Mouse (Mus musculus) forebrain, postnatal 0 days (tissue): Measurements from ENCODE around the gene Akap8l. TPM values are rescaled to one million over a fixed set of nuclear protein-coding genes. Genes with fewer than 3 reads are reported as not detected.

Experiments used
- ATAC-seq: fragments of 200-750 bp; cut with Nextera tagmentation; 2 replicates; pipeline ENCODE4 v1.8.0; 2017; ENCODE audit warnings: mild to moderate bottlenecking, moderate library complexity
- DNase-seq: peaks from one replicate; pipeline ENCODE4 v3.0.0-alpha.2; 2015
- H3K27ac ChIP-seq: fragments of 300-500 bp; sonication (generic); 2 replicates; pipeline ENCODE4 v1.5.1; 2014; ENCODE audit warnings: low read depth, mild to moderate bottlenecking, antibody characterized with exemption, low read length, moderate library complexity, mixed read lengths
- H3K27me3 ChIP-seq: fragments of 300-500 bp; sonication (generic); 2 replicates; pipeline ENCODE4 v1.6.1; 2014; ENCODE audit warnings: mild to moderate bottlenecking, low read length, mixed read lengths; ENCODE audit not compliant: insufficient read depth
- H3K36me3 ChIP-seq: fragments of 300-500 bp; sonication (generic); 2 replicates; pipeline ENCODE4 v1.6.1; 2014; ENCODE audit warnings: mild to moderate bottlenecking, moderate library complexity; ENCODE audit not compliant: insufficient read depth
- H3K4me1 ChIP-seq: fragments of 300-500 bp; sonication (generic); 2 replicates; pipeline ENCODE4 v1.6.1; 2014; ENCODE audit warnings: antibody characterized with exemption; ENCODE audit not compliant: insufficient read depth
- H3K4me2 ChIP-seq: fragments of 300-500 bp; sonication (generic); 2 replicates; pipeline ENCODE4 v1.6.1; 2014; ENCODE audit warnings: low read depth, mild to moderate bottlenecking, moderate library complexity
- H3K4me3 ChIP-seq: fragments of 300-500 bp; sonication (generic); 2 replicates; pipeline ENCODE4 v1.5.1; 2014; ENCODE audit warnings: low read depth, low read length, mixed read lengths
- H3K9ac ChIP-seq: fragments of 300-500 bp; sonication (generic); 2 replicates; pipeline ENCODE4 v1.6.1; 2014; ENCODE audit warnings: mild to moderate bottlenecking
- H3K9me3 ChIP-seq: fragments of 300-500 bp; sonication (generic); 2 replicates; pipeline ENCODE4 v1.6.1; 2016; ENCODE audit warnings: low read length
- CTCF ChIP-seq: sonication (generic); IDR thresholded peaks from 2 replicates; pipeline ENCODE4 v1.5.1; 2016; ENCODE audit warnings: antibody characterized with exemption, control low read depth, low read depth
- WGBS: fragments of 180-500 bp; shearing (Covaris S2); extraction: QIAGEN DNeasy Blood & Tissue Kit; methylation state at CpG from one replicate; pipeline ENCODE4 v1.1.7; 2014; 5-methylcytosine and 5-hydroxymethylcytosine counted together
- polyA plus RNA-seq: library from polyadenylated mRNA; unstranded; fragments of >200 nt; fragmentation: Nextera tagmentation; extraction: Ambion mirVana; gene quantifications from 2 replicates; pipeline ENCODE4 v1.2.1, GENCODE M21; 2015
- total RNA-seq: library from RNA; depleted of rRNA; stranded (reverse); fragments of >200 nt; gene quantifications from 2 replicates; pipeline ENCODE4 v1.2.3, GENCODE M21; 2014

Akap8l gene
- total and polyA plus RNA-seq, 2 experiments from 2014 or later: 74.2 to 80.5 TPM

DNA sequence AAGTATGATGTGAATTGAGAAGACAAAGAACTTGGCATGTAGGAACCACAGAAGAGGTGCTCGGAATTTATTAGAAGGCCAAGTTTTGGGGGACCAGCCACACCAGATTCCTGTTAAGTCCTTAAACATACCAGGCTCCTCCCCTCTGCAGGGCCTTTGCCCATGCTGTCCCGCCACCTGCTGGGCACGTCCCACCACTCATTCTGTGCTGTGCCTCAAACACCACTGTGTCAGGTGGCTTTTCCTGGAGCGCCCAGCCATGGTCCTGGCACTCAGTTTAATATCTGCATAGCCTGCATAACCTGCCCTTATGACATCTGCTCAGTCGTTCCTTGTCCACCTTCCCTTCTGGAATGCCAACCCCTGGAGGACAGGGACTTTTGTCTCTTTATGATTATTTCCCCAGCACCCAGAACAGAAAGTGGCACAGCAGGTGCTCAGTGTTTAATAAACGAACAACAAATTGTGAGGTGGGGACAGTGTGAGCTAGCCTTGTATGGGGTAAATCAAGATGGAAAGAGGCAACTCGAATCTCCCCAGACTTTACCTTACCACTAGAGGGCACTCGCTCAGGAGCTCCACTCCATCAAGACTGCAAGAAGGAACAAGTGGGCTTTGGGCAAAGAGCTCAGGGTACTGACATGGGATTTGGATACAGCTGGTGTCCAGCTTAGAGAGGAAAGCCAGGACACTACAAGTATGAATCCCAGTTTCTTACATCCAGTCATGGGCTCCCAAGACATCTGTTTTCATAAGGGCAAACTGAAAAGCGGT, 36.4 kb upstream of the Akap8l start:
- DNase-seq (no peak), ATAC-seq (no peak)
- peak; percentile 51 for TF ChIP-seq CTCF
- Histone ChIP-seq H3K4me1 (no peaks in the 10 kb centered on the region), H3K4me3 (no peak overlapping the region), H3K9me3 (no peaks in the 10 kb centered on the region), H3K4me2 (no peak overlapping the region), H3K27me3 (peaks cover 5% of the 10 kb centered on the region), H3K9ac (no peak overlapping the region), H3K36me3 (peaks cover 44% of the 10 kb centered on the region), H3K27ac (no peak overlapping the region)
- WGBS: 75% methylated on average over 9 of the region's 9 CpGs

DNA sequence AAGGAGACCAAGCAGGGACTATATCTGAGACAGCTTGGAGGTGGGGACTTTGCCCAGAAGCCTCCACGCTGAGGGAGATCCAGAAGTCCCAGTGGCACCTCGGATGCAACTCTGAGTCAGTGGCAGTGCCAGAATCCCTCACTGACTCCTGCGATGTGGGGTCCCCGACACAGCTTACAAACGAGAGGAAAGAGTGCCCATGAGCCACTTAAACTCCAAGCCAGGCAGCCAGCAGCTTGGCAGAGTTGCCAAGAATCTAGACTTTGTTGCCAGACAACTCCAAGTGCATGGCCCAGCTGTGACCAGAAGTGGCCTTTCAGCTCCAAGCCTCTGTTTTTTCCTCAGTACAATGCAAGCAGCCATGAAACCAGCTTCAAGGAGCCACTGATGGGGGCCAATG, 33.3 kb upstream of the Akap8l start:
- no peak for TF ChIP-seq CTCF
- 61% methylated on average over 5 of the region's 5 CpGs for WGBS
- Histone ChIP-seq H3K27ac (no peak overlapping the region), H3K4me1 (no peaks in the 10 kb centered on the region), H3K9ac (no peak overlapping the region), H3K27me3 (no peaks in the 10 kb centered on the region), H3K4me2 (no peak overlapping the region), H3K9me3 (no peaks in the 10 kb centered on the region), H3K36me3 (peaks cover 58% of the 10 kb centered on the region), H3K4me3 (no peak overlapping the region)
- ATAC-seq (no peak), DNase-seq (no peak)

DNA sequence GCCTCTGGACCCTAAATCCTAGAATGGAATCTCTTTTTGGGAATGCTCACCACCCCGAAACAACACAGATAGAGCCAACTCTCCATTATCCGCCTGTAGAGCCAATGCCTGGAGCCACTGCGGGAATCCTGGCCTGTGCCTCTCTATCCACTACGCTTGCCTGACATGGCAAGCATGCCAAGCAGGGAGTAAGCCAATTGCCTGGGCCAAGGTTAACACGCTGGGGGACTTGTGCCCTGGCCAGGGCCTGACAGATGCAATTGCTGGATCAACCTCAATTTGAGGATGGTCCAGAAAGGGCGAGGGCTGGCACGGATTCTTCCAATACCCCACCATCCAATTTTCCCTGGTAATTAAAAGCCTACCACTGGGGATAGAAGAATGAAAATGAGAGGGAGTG, 32.2 kb upstream of the Akap8l start:
- Histone ChIP-seq H3K9me3 (no peaks in the 10 kb centered on the region), H3K27ac (no peak overlapping the region), H3K4me1 (no peaks in the 10 kb centered on the region), H3K27me3 (no peaks in the 10 kb centered on the region), H3K4me3 (no peak overlapping the region), H3K36me3 (peaks cover 69% of the 10 kb centered on the region), H3K9ac (no peak overlapping the region), H3K4me2 (no peak overlapping the region)
- no peak for TF ChIP-seq CTCF
- ATAC-seq (peak; percentile 70), DNase-seq (peak; percentile 66)
- 66% methylated on average over 7 of the region's 7 CpGs for WGBS

DNA sequence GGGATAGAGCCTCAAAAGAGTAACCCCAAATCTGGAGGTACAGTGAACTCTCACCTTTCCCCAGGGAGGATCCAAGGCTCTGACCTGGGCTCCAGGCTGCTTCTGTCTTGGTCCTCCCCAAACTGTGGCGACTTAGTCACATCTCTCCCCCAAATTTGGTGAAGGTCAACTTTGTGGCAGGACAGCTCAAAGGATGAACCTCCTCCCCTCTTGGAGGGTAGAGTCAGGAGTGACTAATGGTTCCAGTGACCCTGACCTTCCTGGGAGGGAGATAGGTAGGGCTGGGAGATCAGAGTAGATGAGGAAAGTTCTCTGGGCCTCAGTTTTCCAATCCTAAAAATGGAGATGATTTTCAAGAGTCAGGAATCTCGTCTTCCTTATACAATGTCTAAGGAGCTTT, 28.4 kb upstream of the Akap8l start:
- no peaks in the 10 kb centered on the region for H3K9me3 ChIP-seq
- H3K4me1 ChIP-seq: no peaks in the 10 kb centered on the region
- H3K27ac ChIP-seq: no peak overlapping the region
- TF ChIP-seq CTCF: no peak
- no peaks in the 10 kb centered on the region for H3K27me3 ChIP-seq
- no peak overlapping the region for H3K4me3 ChIP-seq
- no peak overlapping the region for H3K9ac ChIP-seq
- DNase-seq (no peak), ATAC-seq (no peak)
- H3K36me3 ChIP-seq: peaks cover 54% of the 10 kb centered on the region
- WGBS: 75% methylated on average over 2 of the region's 2 CpGs
- no peak overlapping the region for H3K4me2 ChIP-seq

DNA sequence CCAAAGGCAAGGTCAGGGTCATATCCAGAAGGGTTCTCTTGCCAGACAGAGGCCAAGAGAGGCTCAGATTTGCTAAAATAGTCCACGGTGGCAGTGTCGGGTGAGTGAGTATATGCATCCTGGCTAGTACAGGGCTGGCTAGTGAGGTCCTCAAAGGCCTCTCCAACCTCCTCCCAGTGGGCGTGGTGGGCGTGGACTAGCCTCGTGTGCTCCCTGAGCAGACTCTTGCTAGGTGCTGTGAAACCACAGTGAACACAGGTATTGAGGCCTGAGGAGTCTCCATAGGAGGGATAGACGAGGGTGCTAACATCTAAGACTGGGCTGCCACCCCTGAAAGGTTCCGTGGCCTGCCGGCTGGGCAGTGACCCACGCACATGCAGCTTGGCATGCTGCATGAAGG, 26.7 kb upstream of the Akap8l start:
- ATAC-seq (no peak), DNase-seq (no peak)
- no peak overlapping the region for H3K27ac ChIP-seq
- H3K9me3 ChIP-seq: no peaks in the 10 kb centered on the region
- no peaks in the 10 kb centered on the region for H3K4me1 ChIP-seq
- peaks cover 38% of the 10 kb centered on the region for H3K36me3 ChIP-seq
- no peak overlapping the region for H3K9ac ChIP-seq
- TF ChIP-seq CTCF: no peak
- 78% methylated on average over 9 of the region's 9 CpGs for WGBS
- H3K27me3 ChIP-seq: no peaks in the 10 kb centered on the region
- H3K4me3 ChIP-seq: no peak overlapping the region
- no peak overlapping the region for H3K4me2 ChIP-seq

DNA sequence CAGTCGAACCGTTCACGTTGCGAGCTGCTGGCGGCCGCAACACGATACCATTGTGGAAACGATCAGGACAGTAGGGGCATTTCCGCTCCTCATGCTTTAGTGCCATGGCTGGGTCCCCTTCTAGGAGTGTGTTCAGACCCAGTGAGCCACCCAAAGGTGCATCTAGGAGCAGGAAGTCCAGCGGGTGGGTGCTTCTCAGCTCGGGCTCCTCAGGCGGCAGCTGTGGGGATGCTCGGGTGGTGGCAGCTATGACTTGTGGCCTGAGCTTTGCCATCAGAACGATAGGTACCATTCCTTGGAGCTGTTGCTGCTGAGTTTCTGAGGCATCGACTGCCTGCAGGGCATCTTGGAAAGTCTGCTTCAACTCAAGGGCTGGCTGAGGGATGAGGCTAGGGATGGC, 26.1 kb upstream of the Akap8l start:
- Histone ChIP-seq H3K4me1 (no peaks in the 10 kb centered on the region), H3K4me3 (no peak overlapping the region), H3K4me2 (no peak overlapping the region), H3K9me3 (no peaks in the 10 kb centered on the region), H3K27me3 (no peaks in the 10 kb centered on the region), H3K36me3 (peaks cover 38% of the 10 kb centered on the region), H3K9ac (no peak overlapping the region), H3K27ac (no peak overlapping the region)
- no peak for DNase-seq
- WGBS: 85% methylated on average over 15 of the region's 15 CpGs
- no peak for ATAC-seq
- no peak for TF ChIP-seq CTCF

DNA sequence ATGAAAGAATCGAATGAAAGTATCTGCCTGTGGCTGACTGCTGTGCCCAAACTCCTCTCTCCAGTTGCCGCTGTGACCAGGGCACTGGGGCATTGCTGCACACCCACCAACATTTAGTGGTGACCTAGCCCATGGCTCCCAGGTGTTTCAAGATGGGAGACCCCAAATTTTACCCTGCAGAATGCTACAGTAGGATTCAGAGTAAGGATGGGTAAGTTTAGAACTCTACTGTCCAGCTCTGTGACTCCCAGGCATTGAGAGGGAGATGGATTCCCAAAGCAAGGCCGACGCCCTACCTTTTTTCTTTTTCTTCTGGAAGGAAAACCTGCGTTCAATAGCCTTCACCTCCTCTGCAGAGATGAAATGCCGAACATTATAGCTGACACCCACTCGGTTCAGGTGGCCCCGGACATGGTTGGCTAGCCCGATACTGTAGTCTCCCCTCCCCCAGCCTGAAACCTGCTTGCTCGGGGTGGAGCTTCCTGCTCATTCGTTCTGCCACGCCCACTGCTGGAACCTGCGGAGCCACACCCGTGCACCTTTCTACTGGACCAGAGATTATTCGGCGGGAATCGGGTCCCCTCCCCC, 18.7 kb upstream of the Akap8l start:
- DNase-seq (no peak), ATAC-seq (no peak)
- H3K4me2 ChIP-seq: peak overlapping the region; percentile 19; the same call in 1 of the 2 replicates
- no peak overlapping the region for H3K27ac ChIP-seq
- TF ChIP-seq CTCF: no peak
- peaks cover 4% of the 10 kb centered on the region; the same call in 1 of the 2 replicates for H3K4me1 ChIP-seq
- WGBS: 20% methylated on average over 12 of the region's 17 CpGs
- H3K9me3 ChIP-seq: no peaks in the 10 kb centered on the region
- no peaks in the 10 kb centered on the region for H3K27me3 ChIP-seq
- peaks cover 7% of the 10 kb centered on the region for H3K36me3 ChIP-seq
- 0 out of 2 replicates have a peak overlapping the region, but pooled peaks have one; percentile 9 for H3K4me3 ChIP-seq
- no peak overlapping the region for H3K9ac ChIP-seq
